ENCODE assay signal across 23 mouse cellular contexts in the genomic region with DNA sequence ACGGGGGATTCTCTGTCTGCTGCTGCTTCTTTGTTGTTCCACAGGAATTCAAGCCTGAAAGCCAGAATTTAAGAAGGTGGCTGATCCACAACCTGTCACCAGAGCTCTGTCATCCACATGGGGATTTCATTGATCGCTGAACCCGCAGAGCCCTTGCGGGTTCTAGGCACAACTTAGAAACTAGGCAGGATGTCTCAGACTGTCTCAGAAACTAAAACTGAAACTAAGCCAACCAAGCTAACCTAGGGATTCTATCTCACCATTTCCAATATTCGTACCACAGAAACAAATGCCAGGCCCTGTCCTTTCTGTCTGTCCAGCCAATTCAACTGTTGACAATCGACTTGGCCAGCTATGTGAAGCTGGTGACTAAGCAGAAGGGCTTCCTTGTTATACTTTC. TPM values are rescaled to one million over a fixed set of nuclear protein-coding genes. Genes with fewer than 3 reads are reported as not detected.
DNase-seq lines count a peak whose midpoint lies in the region; ATAC-seq lines count a peak whose summit lies in the region.
"Had no signal": no experiment of that assay in that cellular context is flagged by ENCODE, and none has a peak within 500 bp of the region (broad histone marks: within the 10 kb centered on the region; RNA-seq: fewer than 3 reads in every experiment).

No protein-coding gene starts in this region.

- no peak for ATAC-seq in hindbrain, embryonic 15.5 days (ENCODE audit: low FRiP score, low read depth)
- ATAC-seq in hindbrain, embryonic 12.5 days (ENCODE audit: low FRiP score): no peak
- ATAC-seq in lung, embryonic 15.5 days (ENCODE audit: borderline replicate concordance, extremely low read depth, low FRiP score, low TSS enrichment): no peak
- no peak for ATAC-seq in neural tube, embryonic 13.5 days (ENCODE audit: low read depth)
- ATAC-seq in neural tube, embryonic 15.5 days (ENCODE audit: low FRiP score): no peak
- ATAC-seq in limb, embryonic 13.5 days (ENCODE audit: low FRiP score, low read depth): no peak
- ATAC-seq: forebrain, embryonic 14.5 days; intestine, embryonic 15.5 days; Patski had no signal

- H3K4me2 ChIP-seq in hindbrain, embryonic 15.5 days: no peak overlapping the region; the same call in 1 of the 2 replicates
- H3K4me2 ChIP-seq in hindbrain, embryonic 12.5 days (replicated peaks): no peak overlapping the region
- H3K4me2 ChIP-seq in lung, embryonic 15.5 days: peak overlapping the region; percentile 1; the same call in 1 of the 2 replicates
- H3K4me2 ChIP-seq in neural tube, embryonic 13.5 days: no peak overlapping the region
- no peak overlapping the region for H3K4me2 ChIP-seq in neural tube, embryonic 15.5 days
- 0 out of 2 replicates have a peak overlapping the region, but pooled peaks have one; percentile 9 for H3K4me2 ChIP-seq in limb, embryonic 13.5 days (replicated peaks)
- H3K4me2 ChIP-seq: embryonic facial prominence, embryonic 12.5 days; heart, embryonic 13.5 days; intestine, embryonic 15.5 days had no signal

- H3K9ac ChIP-seq in hindbrain, embryonic 15.5 days: no peak overlapping the region
- H3K9ac ChIP-seq in hindbrain, embryonic 12.5 days: no peak overlapping the region
- H3K9ac ChIP-seq in lung, embryonic 15.5 days: no peak overlapping the region
- no peak overlapping the region for H3K9ac ChIP-seq in neural tube, embryonic 13.5 days
- no peak overlapping the region for H3K9ac ChIP-seq in neural tube, embryonic 15.5 days (replicated peaks)
- no peak overlapping the region for H3K9ac ChIP-seq in limb, embryonic 13.5 days
- H3K9ac ChIP-seq: embryonic facial prominence, embryonic 12.5 days; heart, embryonic 13.5 days; intestine, embryonic 15.5 days had no signal

- H3K27ac ChIP-seq in hindbrain, embryonic 15.5 days (replicated peaks): 0 out of 2 replicates have a peak overlapping the region, but pooled peaks have one; percentile 2
- no peak overlapping the region for H3K27ac ChIP-seq in hindbrain, embryonic 12.5 days
- H3K27ac ChIP-seq in lung, embryonic 15.5 days: no peak overlapping the region
- peak overlapping the region; percentile 42; the same call in 1 of the 2 replicates for H3K27ac ChIP-seq in neural tube, embryonic 13.5 days (replicated peaks)
- no peak overlapping the region for H3K27ac ChIP-seq in neural tube, embryonic 15.5 days (replicated peaks)
- no peak overlapping the region for H3K27ac ChIP-seq in limb, embryonic 13.5 days
- H3K27ac ChIP-seq: embryonic facial prominence, embryonic 12.5 days; heart, embryonic 13.5 days; intestine, embryonic 15.5 days had no signal

- no peaks in the 10 kb centered on the region for H3K9me3 ChIP-seq in hindbrain, embryonic 15.5 days
- H3K9me3 ChIP-seq in hindbrain, embryonic 12.5 days (replicated peaks): no peaks in the 10 kb centered on the region
- no peaks in the 10 kb centered on the region for H3K9me3 ChIP-seq in lung, embryonic 15.5 days
- H3K9me3 ChIP-seq in neural tube, embryonic 13.5 days: no peaks in the 10 kb centered on the region
- no peaks in the 10 kb centered on the region for H3K9me3 ChIP-seq in neural tube, embryonic 15.5 days (replicated peaks)
- H3K9me3 ChIP-seq in limb, embryonic 13.5 days: no peaks in the 10 kb centered on the region
- H3K9me3 ChIP-seq: embryonic facial prominence, embryonic 12.5 days; heart, embryonic 13.5 days; intestine, embryonic 15.5 days had no signal

- H3K4me1 ChIP-seq in hindbrain, embryonic 15.5 days (replicated peaks): peaks cover 7% of the 10 kb centered on the region; the same call in 1 of the 2 replicates
- peaks cover 15% of the 10 kb centered on the region for H3K4me1 ChIP-seq in hindbrain, embryonic 12.5 days
- H3K4me1 ChIP-seq in lung, embryonic 15.5 days: peaks cover 11% of the 10 kb centered on the region; the same call in 1 of the 2 replicates
- H3K4me1 ChIP-seq in neural tube, embryonic 13.5 days (replicated peaks): peaks cover 12% of the 10 kb centered on the region; the same call in 1 of the 2 replicates
- 0 out of 2 replicates have a peak, but pooled peaks cover 3% of the 10 kb centered on the region for H3K4me1 ChIP-seq in neural tube, embryonic 15.5 days
- peaks cover 14% of the 10 kb centered on the region for H3K4me1 ChIP-seq in limb, embryonic 13.5 days
- H3K4me1 ChIP-seq: intestine, embryonic 15.5 days had no signal

- no peaks in the 10 kb centered on the region for H3K27me3 ChIP-seq in hindbrain, embryonic 15.5 days
- H3K27me3 ChIP-seq in hindbrain, embryonic 12.5 days: no peaks in the 10 kb centered on the region
- H3K27me3 ChIP-seq in lung, embryonic 15.5 days: no peaks in the 10 kb centered on the region
- no peaks in the 10 kb centered on the region for H3K27me3 ChIP-seq in neural tube, embryonic 13.5 days
- no peaks in the 10 kb centered on the region for H3K27me3 ChIP-seq in neural tube, embryonic 15.5 days (replicated peaks)
- no peaks in the 10 kb centered on the region for H3K27me3 ChIP-seq in limb, embryonic 13.5 days
- H3K27me3 ChIP-seq: embryonic facial prominence, embryonic 12.5 days; heart, embryonic 13.5 days; intestine, embryonic 15.5 days; Patski had no signal

- no peak overlapping the region for H3K4me3 ChIP-seq in hindbrain, embryonic 15.5 days
- no peak overlapping the region for H3K4me3 ChIP-seq in hindbrain, embryonic 12.5 days
- no peak overlapping the region for H3K4me3 ChIP-seq in lung, embryonic 15.5 days
- no peak overlapping the region for H3K4me3 ChIP-seq in neural tube, embryonic 13.5 days
- H3K4me3 ChIP-seq in neural tube, embryonic 15.5 days (replicated peaks): no peak overlapping the region
- no peak overlapping the region for H3K4me3 ChIP-seq in limb, embryonic 13.5 days
- H3K4me3 ChIP-seq: embryonic facial prominence, embryonic 12.5 days; erythroblast, embryonic 14.5 days; heart, embryonic 13.5 days; intestine, embryonic 15.5 days; myocyte had no signal

- no peaks in the 10 kb centered on the region for H3K36me3 ChIP-seq in hindbrain, embryonic 15.5 days
- no peaks in the 10 kb centered on the region for H3K36me3 ChIP-seq in hindbrain, embryonic 12.5 days
- H3K36me3 ChIP-seq in lung, embryonic 15.5 days: no peaks in the 10 kb centered on the region
- peaks cover 5% of the 10 kb centered on the region; the same call in 1 of the 2 replicates for H3K36me3 ChIP-seq in neural tube, embryonic 13.5 days
- H3K36me3 ChIP-seq in neural tube, embryonic 15.5 days: no peaks in the 10 kb centered on the region
- no peaks in the 10 kb centered on the region for H3K36me3 ChIP-seq in limb, embryonic 13.5 days
- H3K36me3 ChIP-seq: embryonic facial prominence, embryonic 12.5 days; heart, embryonic 13.5 days; intestine, embryonic 15.5 days had no signal

- no peak for DNase-seq in lung, adult 18-20 months
- DNase-seq in thymus, postnatal 14 days: no peak
- DNase-seq: adrenal gland, adult 8-10 months; cerebellum, adult 9-10 months; gastrocnemius, postnatal 10 days; heart, adult 18-20 months; heart, postnatal 36 days; kidney, postnatal 36 days; liver; lung, postnatal 10 days had no signal

- WGBS in hindbrain, embryonic 15.5 days: 82% methylated on average over 6 of the region's 6 CpGs
- WGBS in hindbrain, embryonic 12.5 days: 85% methylated on average over 6 of the region's 6 CpGs
- WGBS in lung, embryonic 15.5 days: 71% methylated on average over 6 of the region's 6 CpGs
- WGBS in neural tube, embryonic 13.5 days: 86% methylated on average over 6 of the region's 6 CpGs
- WGBS in neural tube, embryonic 15.5 days: 90% methylated on average over 6 of the region's 6 CpGs
- WGBS in limb, embryonic 13.5 days: 73% methylated on average over 6 of the region's 6 CpGs

RNA-seq across cellular contexts. Expression of a gene that starts 35.7 kb away (rescaled TPM):
- 26.2 and 29.0 TPM in 2 replicates for polyA plus RNA-seq in hindbrain, embryonic 15.5 days (2015; fragmentation: Nextera tagmentation; extraction: Ambion mirVana)
- 28.4 and 29.7 TPM in 2 replicates for polyA plus RNA-seq in hindbrain, embryonic 12.5 days (2016; fragmentation: Nextera tagmentation; extraction: Ambion mirVana)
- polyA plus RNA-seq in lung, embryonic 15.5 days (2015; fragmentation: Nextera tagmentation; extraction: Ambion mirVana): 24.5 and 25.7 TPM in 2 replicates
- polyA plus RNA-seq in neural tube, embryonic 13.5 days (2015; fragmentation: Nextera tagmentation; extraction: Ambion mirVana): 29.2 and 30.4 TPM in 2 replicates
- polyA plus RNA-seq in neural tube, embryonic 15.5 days (2015; fragmentation: Nextera tagmentation; extraction: Ambion mirVana): 23.1 and 26.9 TPM in 2 replicates
- polyA plus RNA-seq in limb, embryonic 13.5 days (2015; fragmentation: Nextera tagmentation; extraction: Ambion mirVana): 28.6 and 33.3 TPM in 2 replicates

RNA-seq across cellular contexts. Expression of a gene that starts 35.8 kb away (rescaled TPM):
- polyA plus RNA-seq in hindbrain, embryonic 15.5 days (2015; fragmentation: Nextera tagmentation; extraction: Ambion mirVana): 7.3 and 8.2 TPM in 2 replicates
- polyA plus RNA-seq in hindbrain, embryonic 12.5 days (2016; fragmentation: Nextera tagmentation; extraction: Ambion mirVana): 13.2 and 13.6 TPM in 2 replicates
- 18.1 and 21.1 TPM in 2 replicates for polyA plus RNA-seq in lung, embryonic 15.5 days (2015; fragmentation: Nextera tagmentation; extraction: Ambion mirVana)
- polyA plus RNA-seq in neural tube, embryonic 13.5 days (2015; fragmentation: Nextera tagmentation; extraction: Ambion mirVana): 9.0 and 10.2 TPM in 2 replicates
- 9.8 TPM in 2 replicates for polyA plus RNA-seq in neural tube, embryonic 15.5 days (2015; fragmentation: Nextera tagmentation; extraction: Ambion mirVana)
- 14.3 and 16.3 TPM in 2 replicates for polyA plus RNA-seq in limb, embryonic 13.5 days (2015; fragmentation: Nextera tagmentation; extraction: Ambion mirVana)

RNA-seq across cellular contexts. Expression of a gene that starts 38.2 kb away (rescaled TPM):
- 14.1 and 14.4 TPM in 2 replicates for polyA plus RNA-seq in hindbrain, embryonic 15.5 days (2015; fragmentation: Nextera tagmentation; extraction: Ambion mirVana)
- 9.2 and 10.0 TPM in 2 replicates for polyA plus RNA-seq in hindbrain, embryonic 12.5 days (2016; fragmentation: Nextera tagmentation; extraction: Ambion mirVana)
- 6.3 and 6.4 TPM in 2 replicates for polyA plus RNA-seq in lung, embryonic 15.5 days (2015; fragmentation: Nextera tagmentation; extraction: Ambion mirVana)
- 14.8 and 16.0 TPM in 2 replicates for polyA plus RNA-seq in neural tube, embryonic 13.5 days (2015; fragmentation: Nextera tagmentation; extraction: Ambion mirVana)
- polyA plus RNA-seq in neural tube, embryonic 15.5 days (2015; fragmentation: Nextera tagmentation; extraction: Ambion mirVana): 14.3 and 15.6 TPM in 2 replicates
- polyA plus RNA-seq in limb, embryonic 13.5 days (2015; fragmentation: Nextera tagmentation; extraction: Ambion mirVana): 4.7 and 5.5 TPM in 2 replicates

Comparison
In these comparisons a context has a peak if more than half of its experiments do, and no peak if none do; other contexts are left out.
1. H3K27ac ChIP-seq: peak in hindbrain, embryonic 15.5 days (single experiment) and neural tube, embryonic 13.5 days (single experiment); none in hindbrain, embryonic 12.5 days (single experiment), lung, embryonic 15.5 days (single experiment), neural tube, embryonic 15.5 days (single experiment) and limb, embryonic 13.5 days (single experiment).
2. H3K4me2 ChIP-seq: peak in lung, embryonic 15.5 days (single experiment) and limb, embryonic 13.5 days (single experiment); none in hindbrain, embryonic 15.5 days (single experiment), hindbrain, embryonic 12.5 days (single experiment), neural tube, embryonic 13.5 days (single experiment) and neural tube, embryonic 15.5 days (single experiment).